Mouse (Mus musculus) cerebellum, postnatal 4 days (tissue): Measurements from ENCODE around the gene Myl6b.
A peak's percentile ranks its signal among the peaks of the same experiment; 100 is the strongest.
"Not testable (repeated sequence)": the region's sequence is repeated elsewhere in the genome, so short reads cannot be mapped to it uniquely, and the experiment has no call there.

Experiments
- DNase-seq, 2 experiments: peaks; one replicate each; pipeline ENCODE4 v3.0.0; 2022; ENCODE audit warnings: low spot score in 2 of 2, mixed read lengths in 1 of 2

Gene Myl6b

DNA sequence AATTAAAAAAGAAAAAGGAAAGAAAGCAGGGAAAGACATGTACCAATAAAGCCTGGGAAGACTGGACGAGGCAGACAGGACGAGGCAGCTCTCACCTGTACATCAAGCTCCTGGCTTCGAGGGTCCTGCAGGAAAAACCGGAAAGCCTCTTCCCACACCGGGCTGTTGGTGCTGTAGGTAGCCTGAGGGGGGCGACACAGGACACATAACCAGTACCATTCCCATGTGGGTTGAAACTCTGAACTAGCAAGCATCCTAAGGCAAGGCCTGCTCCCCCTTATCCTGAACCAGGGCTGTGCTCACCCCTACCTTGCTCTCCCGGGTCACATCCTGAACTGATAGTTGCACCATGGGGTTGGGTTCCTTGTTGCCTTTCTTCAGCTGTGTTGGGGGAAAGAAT, 20.3 kb upstream of the Myl6b start:
- peak in 1 of 2 experiments; percentile 49 for DNase-seq

DNA sequence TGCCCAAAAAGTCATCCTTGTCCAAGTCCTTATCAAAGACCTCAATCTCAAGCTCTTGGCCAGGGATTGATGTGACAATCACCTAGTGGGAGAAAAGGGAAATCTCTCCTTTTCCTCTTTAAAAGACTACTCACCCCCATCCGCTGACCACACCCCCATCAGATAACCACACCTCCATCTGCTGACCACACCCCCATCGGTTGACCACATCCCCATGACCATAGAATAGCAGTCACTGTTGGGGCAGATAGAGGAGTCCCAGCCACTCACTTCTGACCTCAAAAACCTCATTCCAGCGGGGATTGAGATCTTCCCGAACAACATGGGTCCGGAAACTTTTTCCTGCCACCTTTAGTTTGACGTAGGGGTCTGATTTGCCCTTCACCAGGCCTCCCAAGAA, 18.2 kb upstream of the Myl6b start:
- no peak for DNase-seq

DNA sequence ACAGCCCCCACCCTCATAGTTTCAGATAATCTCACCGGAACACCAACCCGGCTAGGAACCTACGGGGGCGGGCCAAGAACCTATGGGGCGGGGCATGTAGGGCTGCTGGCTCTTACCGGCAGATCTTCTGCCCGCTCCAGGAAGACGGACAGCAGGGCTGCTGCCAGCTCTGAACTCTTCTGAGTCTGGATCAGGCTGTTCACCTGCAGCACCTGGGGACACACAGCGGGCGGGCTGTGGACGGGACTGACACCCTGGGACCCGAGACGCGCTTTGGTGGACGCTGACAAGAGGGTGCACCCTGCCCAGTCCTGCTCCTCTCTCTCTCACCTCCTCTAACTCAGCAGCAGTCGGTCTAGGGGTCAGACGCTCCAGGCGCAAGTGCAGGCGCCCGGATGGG, 17.5 kb upstream of the Myl6b start:
- DNase-seq, result no peak

DNA sequence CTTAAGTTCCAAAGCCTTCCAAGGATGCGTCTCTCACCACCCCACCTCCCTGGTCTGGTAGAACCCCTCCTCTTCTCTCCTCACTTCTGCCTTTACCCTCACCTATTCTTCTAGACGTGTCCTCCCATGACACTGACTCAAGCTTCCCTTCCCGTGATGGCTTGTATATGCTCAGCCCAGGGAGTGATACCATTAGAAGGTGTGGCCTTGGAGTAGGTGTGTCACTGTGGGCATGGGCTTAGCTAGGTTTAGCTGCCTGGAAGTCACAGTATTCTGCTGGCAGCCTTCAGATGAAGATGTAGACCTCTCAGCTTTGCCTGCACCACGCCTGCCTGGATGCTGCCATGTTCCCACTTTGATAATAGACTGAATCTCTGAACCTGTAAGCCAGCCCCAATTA, 16.6 kb upstream of the Myl6b start:
- DNase-seq, result no peak

DNA sequence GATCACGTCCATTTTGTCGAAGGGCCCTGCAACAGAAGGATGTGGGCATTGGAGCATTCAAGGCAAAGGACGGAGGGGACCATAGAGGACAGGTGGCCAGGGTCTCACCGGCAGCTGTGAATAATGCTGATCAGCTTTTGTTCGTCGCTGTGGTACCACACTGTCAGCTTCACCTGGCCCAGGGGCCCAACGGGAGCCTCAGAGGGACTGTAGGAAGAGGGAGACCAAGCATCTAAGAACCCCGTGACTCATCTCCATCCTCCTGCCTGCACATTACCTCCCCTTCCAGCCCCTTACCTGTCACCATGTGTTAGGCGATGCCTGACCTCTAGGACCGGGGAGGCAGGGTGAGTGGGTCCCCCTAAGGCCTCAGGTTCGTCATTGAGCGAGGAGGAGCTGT, 13.3 kb upstream of the Myl6b start:
- DNase-seq, result no peak

DNA sequence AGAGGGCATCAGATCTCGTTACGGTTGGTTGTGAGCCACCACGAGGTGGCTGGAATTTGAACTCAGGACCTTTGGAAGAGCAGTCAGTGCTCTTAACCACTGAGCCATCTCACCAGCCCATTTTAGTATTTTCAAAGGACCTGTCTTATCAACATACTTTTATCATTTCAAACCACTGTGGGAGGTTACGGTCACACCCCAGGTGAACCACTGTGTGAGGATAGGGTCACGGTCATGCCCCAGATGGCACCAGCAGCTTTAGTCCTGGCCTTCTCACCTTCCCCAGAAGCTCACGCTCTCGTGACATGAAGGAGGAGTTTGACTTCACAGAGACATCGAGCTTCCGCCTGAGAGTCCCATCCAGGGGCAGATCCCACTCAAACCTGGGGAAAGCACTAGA, 12.7 kb upstream of the Myl6b start:
- DNase-seq, result no peak

DNA sequence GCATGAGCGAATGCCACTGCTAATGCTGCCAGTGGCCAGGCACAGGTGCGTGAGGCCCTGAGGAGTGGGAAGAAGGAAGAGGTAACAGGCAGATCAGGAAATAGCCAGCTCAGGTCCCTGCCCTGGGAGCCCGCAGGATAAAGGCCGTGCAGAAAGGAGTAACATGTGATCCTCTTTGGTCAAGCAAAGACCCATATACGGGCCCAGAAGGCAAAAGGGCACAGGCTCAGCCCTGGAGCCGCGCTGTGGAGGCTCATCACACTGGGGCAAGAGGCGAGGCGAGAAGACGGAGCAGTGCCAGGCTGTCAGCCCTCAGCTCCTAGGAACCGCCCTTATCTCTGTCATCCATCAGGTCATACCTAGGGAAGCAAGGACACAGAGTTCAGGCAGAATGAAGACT, 11.8 kb upstream of the Myl6b start:
- no peak for DNase-seq

DNA sequence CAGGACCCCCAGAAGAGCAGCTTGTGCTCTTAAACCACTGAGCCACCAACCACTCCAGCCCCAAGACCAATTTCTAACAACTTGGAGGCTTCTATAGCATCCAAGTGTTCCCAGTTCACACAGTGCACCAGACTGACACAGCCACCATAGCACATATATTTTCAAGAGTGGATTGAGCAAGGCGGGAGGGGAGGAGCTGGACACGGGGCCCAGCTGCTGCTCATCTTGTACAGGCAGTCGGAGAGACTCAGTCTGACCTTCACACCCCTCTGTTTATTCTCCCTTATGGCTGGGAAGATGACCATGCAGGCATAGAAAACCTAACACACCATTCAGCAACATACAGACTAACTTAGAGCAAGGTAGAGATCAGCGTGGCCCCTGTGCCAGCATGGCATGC, 11.3 kb upstream of the Myl6b start:
- DNase-seq, result no peak

DNA sequence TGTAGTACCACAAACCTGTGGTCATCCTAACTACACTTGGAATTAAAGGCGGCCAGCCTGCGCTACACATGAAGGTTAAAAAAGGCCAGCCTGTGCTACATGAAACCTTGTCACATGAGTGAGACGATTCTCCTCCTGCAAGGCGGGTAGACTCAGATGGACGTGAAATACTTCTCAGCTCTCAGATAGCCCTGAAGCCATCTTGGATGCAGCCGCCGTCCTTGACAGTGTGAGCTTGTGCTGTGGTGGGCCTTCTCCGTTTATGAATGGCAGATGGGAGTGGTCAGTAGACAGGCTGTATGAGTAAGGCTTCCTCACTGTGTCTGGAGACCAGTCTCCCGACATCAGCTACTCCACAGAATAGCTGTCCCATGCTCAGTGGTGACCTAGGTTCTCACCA, 10.7 kb upstream of the Myl6b start:
- DNase-seq, result no peak

DNA sequence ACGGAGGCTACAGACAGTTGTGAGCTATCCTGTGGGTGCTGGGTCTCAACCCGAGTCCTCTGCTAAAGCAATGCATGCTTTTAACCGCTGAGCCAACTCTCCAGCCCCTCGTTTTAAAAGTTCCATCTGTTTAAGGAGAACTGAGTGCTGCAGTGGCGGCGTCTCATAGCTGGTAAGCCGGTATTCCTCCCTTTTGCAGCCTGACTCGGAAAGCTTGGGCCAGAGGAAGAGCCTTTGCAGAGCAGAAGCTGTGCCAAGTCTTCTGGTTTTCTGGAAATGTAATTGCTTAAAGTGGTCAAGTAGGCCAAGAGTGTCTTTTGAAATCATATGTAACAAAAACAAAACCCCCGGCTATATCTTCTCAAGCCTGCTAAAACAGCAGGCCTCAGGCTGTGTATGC, 9.8 kb upstream of the Myl6b start:
- DNase-seq, result no peak

DNA sequence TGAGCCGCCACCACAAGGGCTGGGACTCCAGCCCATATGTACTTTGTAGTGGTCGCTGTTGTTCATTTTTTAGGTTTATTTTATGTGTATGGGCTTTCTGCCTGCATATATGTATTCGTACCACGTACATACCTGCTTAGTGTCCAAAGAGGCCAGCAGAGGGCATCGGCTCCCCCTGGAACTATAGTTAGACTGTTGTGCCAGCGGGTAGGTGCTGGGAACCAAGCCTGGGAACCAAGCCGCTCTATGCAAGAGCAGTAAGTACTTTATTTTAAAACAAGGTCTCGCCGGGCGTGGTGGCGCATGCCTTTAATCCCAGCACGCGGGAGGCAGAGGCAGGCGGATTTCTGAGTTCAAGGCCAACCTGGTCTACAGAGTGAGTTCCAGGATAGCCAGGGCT, 7.5 kb upstream of the Myl6b start:
- no peak for DNase-seq

DNA sequence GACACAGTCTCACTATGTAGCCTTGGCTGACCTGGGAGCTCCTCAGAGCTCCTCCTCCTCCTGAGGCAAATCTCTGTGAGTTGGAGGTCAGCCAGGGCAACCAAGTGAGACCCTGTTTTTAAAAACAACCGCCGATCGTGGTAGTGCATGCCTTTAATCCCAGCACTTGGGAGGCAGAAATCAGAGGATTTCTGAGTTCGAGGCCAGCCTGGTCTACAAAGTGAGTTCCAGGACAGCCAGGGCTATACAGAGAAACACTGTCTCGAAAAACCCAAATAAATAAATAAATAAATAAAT, 6.8 kb upstream of the Myl6b start:
- DNase-seq, result not testable (repeated sequence)

DNA sequence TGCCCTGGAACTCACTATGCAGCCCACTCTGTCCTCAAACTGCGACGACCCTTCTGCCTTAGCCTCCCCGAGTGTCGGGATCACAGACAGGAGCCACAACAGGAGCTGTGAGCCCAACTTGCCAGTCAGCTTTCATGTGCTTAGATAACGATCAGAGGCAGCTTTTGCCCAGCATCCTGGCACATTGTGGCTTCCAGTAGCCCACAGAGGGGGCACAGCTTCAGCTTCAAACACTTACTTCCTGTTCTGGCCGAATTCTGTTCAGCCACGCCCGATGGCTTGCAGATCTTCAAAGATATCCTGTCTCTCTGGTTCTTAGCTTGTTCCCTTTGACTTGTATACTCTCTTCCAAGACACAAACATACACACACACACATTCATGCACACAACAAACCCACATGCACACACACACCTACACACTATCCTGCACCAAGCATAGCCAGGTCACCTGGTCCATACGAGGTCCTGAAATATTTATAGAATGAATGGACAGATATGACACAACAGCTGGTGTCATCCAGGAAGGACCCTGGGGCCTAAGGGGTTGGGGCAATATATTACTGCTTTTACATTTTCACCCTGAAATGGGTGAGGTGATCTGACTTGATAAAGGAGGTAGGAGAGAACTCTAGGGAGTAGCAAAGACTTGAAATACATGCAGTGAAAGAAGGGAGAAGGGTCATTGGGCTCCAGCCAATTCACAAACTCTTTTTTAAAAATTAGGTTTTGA, 6.3 kb upstream of the Myl6b start:
- no peak for DNase-seq

DNA sequence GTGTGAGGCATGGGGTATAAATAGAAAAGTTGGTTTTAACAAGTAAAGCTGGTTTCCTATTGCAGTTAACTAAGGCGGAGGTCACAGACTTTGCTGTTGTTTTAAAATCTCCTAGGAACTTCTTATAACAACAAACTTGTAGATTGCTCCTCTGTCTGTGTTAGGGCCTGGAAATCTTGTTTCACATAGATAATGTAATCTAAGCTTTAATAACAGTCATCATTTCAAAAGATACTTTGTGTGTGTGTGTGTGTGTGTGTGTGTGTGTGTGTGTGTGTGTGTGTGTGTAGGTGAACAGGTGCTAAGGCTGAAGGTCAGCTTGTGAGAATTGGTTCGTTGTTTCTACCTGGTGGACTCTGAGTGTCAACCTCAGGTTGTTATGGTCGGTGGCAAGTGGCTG, 5.5 kb upstream of the Myl6b start:
- no peak for DNase-seq

DNA sequence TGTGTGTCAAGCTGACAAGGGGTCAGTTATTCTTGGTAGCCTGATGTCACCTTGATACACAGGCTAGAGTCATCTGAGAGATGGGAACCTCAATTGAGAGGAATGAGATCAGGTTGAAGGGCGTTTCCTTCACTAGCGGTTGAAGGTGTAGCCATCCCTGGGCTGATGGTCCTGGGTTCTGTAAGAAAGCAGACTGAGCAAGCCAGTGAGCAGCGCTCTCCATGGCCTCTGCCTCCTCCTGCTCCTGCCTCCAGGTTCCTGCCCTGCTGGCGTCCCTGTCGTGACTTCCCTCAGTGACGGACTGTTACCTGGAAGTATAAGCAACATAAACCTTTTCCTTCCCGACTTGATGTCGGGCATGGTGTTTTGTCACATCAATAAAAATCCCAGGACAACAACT, 5.0 kb upstream of the Myl6b start:
- DNase-seq, result no peak

DNA sequence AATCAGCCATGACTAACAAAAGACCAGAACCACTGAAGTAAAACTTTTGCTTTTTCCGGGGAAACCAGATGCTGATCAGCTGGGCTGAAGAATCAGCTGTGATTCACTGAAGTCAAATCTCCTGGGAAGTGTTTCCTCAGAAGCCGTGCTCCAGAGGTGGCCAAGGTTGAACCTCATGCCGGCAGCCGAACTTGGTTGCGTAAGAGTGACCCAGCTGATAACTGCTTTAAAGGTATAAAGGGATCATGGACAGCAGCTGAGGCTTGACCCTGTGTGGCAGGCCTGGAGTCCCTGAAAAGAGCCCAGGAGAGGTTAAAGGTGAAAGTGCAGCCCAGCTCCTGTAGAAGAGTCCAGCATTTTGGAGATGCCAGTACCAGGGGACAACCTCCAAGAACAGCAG, 3.9 kb upstream of the Myl6b start:
- DNase-seq, result no peak

DNA sequence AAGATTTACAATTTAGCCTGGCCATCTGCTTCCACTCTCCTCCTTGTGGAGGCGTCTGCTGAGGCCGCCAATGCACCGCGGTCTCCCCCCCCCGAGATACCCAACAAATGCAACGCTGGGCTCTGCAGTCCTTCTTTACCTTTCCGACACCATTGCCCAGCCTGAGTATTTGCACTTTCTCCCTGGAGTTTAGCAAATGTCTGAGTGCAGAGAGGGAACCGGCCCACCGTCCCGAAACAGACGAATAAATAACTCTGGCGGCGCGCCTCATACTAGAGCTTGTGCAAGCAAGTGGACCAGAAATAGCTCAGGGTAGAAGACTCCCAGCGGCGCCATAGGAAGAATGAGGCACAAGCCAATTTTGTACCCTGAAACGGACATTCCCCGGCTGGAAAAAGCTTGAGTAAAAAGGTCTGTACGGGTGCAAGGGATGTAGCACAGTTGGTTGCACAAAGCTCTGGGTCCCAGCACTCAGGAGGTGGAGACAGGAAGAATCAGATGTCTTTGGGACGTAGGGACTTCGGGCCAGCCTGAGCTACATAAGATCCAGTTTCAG, 709 bp upstream of the Myl6b start:
- no peak for DNase-seq

DNA sequence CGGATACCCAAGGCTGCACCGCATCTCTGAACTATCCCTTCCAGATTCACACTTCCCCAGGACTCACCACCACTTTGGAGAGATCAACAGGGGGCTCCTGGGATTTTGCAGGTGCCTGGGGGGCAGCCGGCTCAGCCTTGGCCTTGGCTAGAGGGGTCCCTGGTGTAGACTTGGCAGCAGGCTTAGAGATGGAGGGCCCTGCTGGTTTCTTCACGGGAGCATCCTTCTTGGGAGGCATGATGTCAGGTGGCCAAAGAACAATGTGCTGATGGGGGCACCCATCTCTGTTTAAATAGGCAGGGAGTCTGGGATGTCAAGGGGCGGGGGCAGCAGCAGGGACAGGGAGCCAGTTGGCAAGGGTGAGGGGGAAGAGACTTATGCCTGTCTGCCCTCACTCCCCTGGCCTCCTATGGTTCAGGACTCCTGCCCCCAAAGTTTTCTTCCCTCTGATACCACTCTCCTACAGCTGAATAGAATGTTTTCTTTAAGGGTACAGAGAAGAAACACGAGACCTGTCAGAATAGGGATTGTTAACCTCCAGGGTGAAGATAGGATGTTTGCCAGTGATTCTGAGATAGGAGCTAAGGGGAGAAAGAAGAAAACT, 1.2 kb downstream of the Myl6b start:
- no peak for DNase-seq

DNA sequence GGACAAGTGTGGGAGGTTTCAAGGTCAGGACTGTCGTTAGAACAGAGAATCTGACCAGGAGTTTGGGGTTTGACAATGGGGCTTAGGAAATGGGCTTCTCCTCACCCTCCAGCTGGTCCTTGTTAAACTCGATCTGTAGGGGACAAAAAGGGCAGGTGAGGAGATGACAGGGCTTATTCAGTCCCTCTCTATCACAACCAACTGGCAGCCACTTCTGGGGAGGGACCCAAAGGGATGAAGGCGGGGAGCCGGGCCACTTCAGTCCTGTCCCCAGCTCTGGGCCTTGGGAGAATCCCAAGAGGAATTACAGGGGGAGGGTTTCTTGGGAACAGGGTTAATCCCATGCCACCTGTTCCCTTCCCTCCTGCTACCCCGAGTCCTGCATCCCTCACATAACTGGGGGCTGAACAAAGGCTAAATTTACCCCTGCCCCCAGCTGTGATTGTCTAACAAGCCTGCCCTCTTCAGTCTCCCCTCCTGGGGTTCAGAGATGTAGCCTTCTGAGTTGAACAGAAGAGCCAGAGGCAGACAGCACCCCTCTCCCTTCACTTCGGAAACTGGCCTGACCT, 1.9 kb downstream of the Myl6b start:
- DNase-seq, result no peak

DNA sequence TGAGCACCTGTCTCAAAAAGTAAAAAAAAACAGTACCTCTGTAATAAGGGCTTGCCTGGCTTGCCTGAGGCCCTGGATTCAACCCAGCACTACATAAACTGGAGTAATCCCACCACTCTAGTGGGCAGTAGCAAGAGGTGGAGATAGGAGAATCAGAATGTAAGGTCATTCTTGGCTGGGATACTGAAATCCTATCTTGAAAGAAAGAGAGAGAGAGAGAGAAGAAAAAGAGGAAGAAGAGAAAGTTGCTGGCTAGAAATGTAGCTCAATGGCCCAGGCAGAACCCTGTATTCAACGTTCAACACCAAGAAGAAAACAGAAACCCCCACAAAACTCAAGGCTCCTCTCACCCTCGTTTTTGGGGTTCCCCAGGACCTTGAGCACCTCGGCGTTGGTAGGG, 2.6 kb downstream of the Myl6b start:
- no peak for DNase-seq

DNA sequence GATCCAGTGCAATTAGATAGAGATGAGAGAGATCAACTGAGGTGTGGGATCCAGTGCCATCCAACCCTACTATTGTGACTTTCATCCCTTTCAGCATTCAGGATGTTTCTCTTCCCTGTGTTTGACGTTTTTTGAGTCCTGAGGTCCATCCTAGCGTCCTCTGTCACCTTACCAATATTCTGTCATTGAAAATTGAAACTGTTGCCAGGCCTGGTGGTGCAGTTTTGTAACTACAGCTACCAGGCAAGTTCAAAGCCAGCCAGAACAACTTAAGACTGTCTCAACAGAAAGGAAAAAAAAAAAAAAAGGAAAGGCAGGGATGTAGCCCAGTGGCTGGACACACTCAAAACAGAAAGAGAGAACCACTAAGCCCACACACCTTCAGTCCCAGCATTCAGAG, 3.2 kb downstream of the Myl6b start:
- no peak for DNase-seq

DNA sequence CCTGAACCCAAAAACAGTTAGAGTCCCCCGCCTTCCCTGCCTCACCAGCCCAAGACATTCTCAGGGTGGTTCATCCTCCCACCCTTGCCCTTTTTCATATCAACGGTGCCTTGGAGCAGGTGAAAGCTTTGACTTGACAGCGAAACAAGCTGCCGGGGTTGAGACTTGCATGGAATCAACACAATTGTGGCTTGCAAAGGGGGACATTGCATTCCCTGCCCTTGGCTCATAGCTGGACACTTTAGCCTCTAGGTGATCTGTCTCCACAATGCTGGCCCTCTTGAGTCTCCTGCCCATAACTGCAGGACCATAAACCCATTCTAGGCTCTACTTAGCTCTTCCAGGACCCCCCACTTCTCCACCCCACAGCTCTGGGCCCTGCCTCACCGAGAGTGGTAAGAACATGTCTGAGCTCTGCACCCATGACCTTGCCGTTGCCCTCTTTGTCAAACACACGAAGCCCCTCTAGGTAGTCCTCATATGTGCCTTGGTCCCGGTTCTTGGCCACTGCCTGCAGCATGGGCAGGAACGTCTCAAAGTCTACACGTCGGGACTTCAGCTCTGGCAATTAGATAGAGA, 3.7 kb downstream of the Myl6b start:
- DNase-seq, result no peak
